Mouse (Mus musculus) G1E (cell line): ENCODE measurements around the gene Il11ra1. TPM values are rescaled to one million over a fixed set of nuclear protein-coding genes. Genes with fewer than 3 reads are reported as not detected.

ENCODE experiments used
- ATAC-seq: 2 replicates; pipeline ENCODE4 v1.8.0; 2016; ENCODE audit warnings: mild to moderate bottlenecking; ENCODE audit not compliant: insufficient number of reproducible peaks, poor library complexity, low FRiP score, severe bottlenecking; ENCODE audit errors: extremely low read depth
- DNase-seq: peaks from one replicate; pipeline ENCODE4 v3.0.0; 2012; ENCODE audit warnings: low spot score
- H3K27me3 ChIP-seq: 2 replicates; pipeline ENCODE4 v1.6.1; 2012; ENCODE audit warnings: mild to moderate bottlenecking, low read length, inconsistent platforms; ENCODE audit not compliant: insufficient read depth
- H3K36me3 ChIP-seq: replicated peaks from 2 replicates; pipeline ENCODE3; 2012; ENCODE audit warnings: mild to moderate bottlenecking, inconsistent platforms
- H3K4me1 ChIP-seq: 2 replicates; pipeline ENCODE4 v1.6.1; 2012; ENCODE audit warnings: low read depth, low read length, inconsistent platforms, mixed read lengths; ENCODE audit not compliant: insufficient read depth
- H3K4me3 ChIP-seq: 2 replicates; pipeline ENCODE4 v1.5.1; 2012; ENCODE audit warnings: low read depth, mild to moderate bottlenecking, inconsistent platforms, low read length, moderate library complexity, mixed read lengths
- H3K9me3 ChIP-seq: replicated peaks from 2 replicates; pipeline ENCODE4 v1.6.1; 2012; ENCODE audit warnings: inconsistent platforms
- CTCF ChIP-seq: IDR thresholded peaks from 2 replicates; pipeline ENCODE4 v1.5.1; 2012; ENCODE audit warnings: low read depth, low read length, inconsistent platforms, mixed read lengths
- GATA1 ChIP-seq: IDR thresholded peaks from 2 replicates; pipeline ENCODE4 v1.6.1; 2012; ENCODE audit warnings: borderline replicate concordance, low read length, inconsistent platforms, mixed read lengths
- GATA2 ChIP-seq: IDR thresholded peaks from 2 replicates; pipeline ENCODE4 v1.6.1; 2012; ENCODE audit warnings: low read depth, low read length, inconsistent platforms, borderline replicate concordance
- POLR2AphosphoS5 ChIP-seq: IDR thresholded peaks from 2 replicates; pipeline ENCODE4 v1.6.1; 2012; ENCODE audit warnings: low read depth, low read length, inconsistent platforms; ENCODE audit not compliant: insufficient replicate concordance
- TAL1 ChIP-seq: conservative IDR thresholded peaks from 2 replicates; pipeline ENCODE4 v1.6.1; 2012; ENCODE audit warnings: low read depth, low read length, inconsistent platforms, mixed read lengths
- polyA plus RNA-seq: library from polyadenylated mRNA; stranded (reverse); fragments of >175 nt; gene quantifications from 2 replicates; pipeline ENCODE4 v1.2.3, GENCODE M21; 2012
- total RNA-seq, 2 experiments: library from RNA; stranded (forward) in 1 of 2; stranded (reverse) in 1 of 2; fragments of 200-1000 nt in 1 of 2; fragments of >200 nt in 1 of 2; fragmentation: Nextera tagmentation in 1 of 2; gene quantifications; 2 replicates each; pipeline ENCODE4 v1.2.3; 2014 to 2017

Il11ra1 gene
- total and polyA plus RNA-seq, 3 experiments, result 3.4 to 18.5 (median 4.6) TPM

DNA sequence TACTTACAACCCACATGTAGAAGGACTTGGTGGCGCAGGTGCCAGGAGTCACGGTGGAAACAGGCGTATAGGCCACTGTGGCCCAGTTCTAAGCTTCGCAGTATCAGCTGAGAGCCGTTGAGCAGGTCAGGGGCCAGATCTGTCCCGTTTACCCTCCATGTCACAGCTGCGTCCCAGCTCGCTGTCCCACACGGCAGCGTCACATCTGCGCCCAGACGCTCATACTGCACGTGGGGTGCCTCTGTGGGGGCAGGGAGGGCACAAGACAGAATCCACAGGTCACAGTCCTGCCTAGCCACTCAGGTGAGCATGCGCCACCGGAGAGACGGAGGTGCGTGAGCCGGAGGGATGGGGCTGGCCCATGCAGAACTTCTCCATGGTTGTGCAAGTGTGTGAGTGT, 29.0 kb upstream of the Il11ra1 start:
- Histone ChIP-seq H3K4me3 (no peak overlapping the region), H3K36me3 (no peaks in the 10 kb centered on the region), H3K4me1 (no peaks in the 10 kb centered on the region), H3K9me3 (no peaks in the 10 kb centered on the region), H3K27me3 (peaks cover 14% of the 10 kb centered on the region)
- ATAC-seq (no peak), DNase-seq (no peak)
- TF ChIP-seq GATA2, result no peak
- no peak for TF ChIP-seq POLR2AphosphoS5
- no peak for TF ChIP-seq GATA1
- no peak for TF ChIP-seq TAL1
- TF ChIP-seq CTCF, result no peak

DNA sequence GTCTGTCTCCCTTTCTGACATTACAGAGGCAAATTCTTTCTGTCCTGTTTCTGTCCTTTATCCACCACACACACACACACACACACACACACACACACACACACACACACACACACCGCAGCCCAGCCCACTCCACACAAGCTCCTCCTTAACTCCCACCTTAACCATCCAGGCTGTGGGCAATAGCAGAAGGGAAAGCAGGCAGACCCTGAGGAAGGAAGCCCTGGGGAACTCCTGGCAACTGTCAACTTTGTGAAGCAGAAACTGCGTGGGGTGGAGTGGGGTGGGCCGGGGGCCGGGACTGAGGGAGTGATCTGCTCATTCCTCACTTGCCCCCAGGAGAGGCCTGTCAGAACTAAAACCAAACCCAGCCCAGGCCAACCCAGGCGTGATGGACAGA, 28.3 kb upstream of the Il11ra1 start:
- peaks cover 13% of the 10 kb centered on the region for H3K27me3 ChIP-seq
- H3K9me3 ChIP-seq, result no peaks in the 10 kb centered on the region
- no peaks in the 10 kb centered on the region for H3K4me1 ChIP-seq
- ATAC-seq (no peak), DNase-seq (no peak)
- no peaks in the 10 kb centered on the region for H3K36me3 ChIP-seq
- H3K4me3 ChIP-seq, result no peak overlapping the region
- TF ChIP-seq CTCF, result no peak
- TF ChIP-seq TAL1, result no peak
- TF ChIP-seq POLR2AphosphoS5, result no peak
- no peak for TF ChIP-seq GATA2
- TF ChIP-seq GATA1, result no peak

DNA sequence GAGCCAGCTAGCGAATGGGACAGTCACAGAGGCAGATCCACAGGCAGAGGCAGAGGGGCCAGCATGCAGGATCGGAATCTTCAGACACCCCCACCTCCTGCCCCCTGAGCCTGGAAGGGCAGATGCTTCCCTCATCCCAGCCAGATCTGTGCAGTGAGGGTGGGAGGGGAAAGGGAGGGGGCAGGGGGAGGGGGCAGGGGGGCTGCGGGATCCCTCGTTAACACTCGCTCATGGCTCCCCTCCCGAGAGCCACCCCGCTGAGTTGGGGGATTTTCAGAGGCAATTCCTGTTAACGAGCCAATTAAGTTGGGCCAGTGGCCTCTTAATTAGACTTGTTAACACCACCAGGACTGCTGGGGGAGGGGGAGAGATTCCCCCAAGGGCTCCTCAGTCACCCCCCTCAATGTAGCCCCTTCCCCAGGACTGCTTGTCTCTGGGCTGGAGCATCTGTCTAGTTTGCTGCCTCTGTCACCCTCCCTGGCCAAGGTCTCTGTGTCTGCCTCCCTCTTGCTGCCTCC, 27.8 kb upstream of the Il11ra1 start:
- H3K36me3 ChIP-seq, result no peaks in the 10 kb centered on the region
- no peaks in the 10 kb centered on the region for H3K4me1 ChIP-seq
- peaks cover 12% of the 10 kb centered on the region for H3K27me3 ChIP-seq
- ATAC-seq (no peak), DNase-seq (no peak)
- TF ChIP-seq TAL1 (no peak), GATA1 (no peak), POLR2AphosphoS5 (no peak), CTCF (no peak), GATA2 (no peak)
- no peak overlapping the region for H3K4me3 ChIP-seq
- H3K9me3 ChIP-seq, result no peaks in the 10 kb centered on the region

DNA sequence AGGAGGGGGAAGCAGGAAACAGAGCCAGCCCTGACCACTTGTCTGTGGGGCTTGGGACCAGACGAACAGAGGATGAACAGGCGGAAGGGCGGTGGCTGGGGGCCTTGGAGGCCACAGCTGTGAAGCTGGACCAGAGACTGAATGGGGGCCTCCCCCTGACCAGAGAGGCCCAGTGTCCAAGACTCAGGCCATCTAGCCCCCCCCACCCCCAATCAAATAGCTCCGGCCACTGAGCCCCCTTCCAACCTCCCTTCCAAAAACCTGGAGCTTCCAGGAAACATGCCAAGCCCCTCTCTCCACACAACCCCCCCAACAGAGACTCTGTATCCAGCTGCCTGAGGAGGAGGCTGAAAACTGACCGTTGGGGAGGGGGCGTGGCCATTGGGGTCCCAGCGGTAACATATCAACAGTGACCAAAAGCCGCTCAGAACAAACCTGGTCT, 27.2 kb upstream of the Il11ra1 start:
- no peak for TF ChIP-seq GATA2
- no peak for TF ChIP-seq CTCF
- TF ChIP-seq GATA1, result no peak
- TF ChIP-seq TAL1, result no peak
- no peak for TF ChIP-seq POLR2AphosphoS5
- H3K9me3 ChIP-seq, result no peaks in the 10 kb centered on the region
- no peaks in the 10 kb centered on the region for H3K36me3 ChIP-seq
- H3K4me1 ChIP-seq, result no peaks in the 10 kb centered on the region
- H3K4me3 ChIP-seq, result no peak overlapping the region
- peaks cover 17% of the 10 kb centered on the region for H3K27me3 ChIP-seq
- no peak for ATAC-seq
- no peak for DNase-seq

DNA sequence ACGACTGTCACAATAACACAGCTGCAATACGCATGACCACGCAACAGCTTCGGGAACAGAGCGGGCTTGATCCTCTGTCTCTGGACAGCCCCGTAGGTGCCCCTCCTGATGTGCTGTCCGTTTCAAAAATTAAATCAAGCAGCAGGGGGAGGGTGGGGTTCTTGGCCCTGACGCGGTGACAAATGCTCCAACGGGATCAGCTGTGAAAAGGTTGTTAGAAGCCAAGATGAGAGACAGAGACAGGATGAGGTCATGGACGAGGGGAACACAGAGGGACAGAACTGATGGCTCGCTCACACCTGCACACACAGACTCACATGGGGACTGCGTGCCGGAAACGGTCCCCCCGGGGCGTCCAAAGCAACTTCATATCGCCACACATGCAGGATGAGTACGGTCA, 26.6 kb upstream of the Il11ra1 start:
- Histone ChIP-seq H3K36me3 (no peaks in the 10 kb centered on the region), H3K4me3 (no peak overlapping the region), H3K4me1 (no peaks in the 10 kb centered on the region), H3K27me3 (peaks cover 17% of the 10 kb centered on the region), H3K9me3 (no peaks in the 10 kb centered on the region)
- no peak for DNase-seq
- ATAC-seq, result no peak
- TF ChIP-seq CTCF (no peak), POLR2AphosphoS5 (no peak), GATA1 (no peak), GATA2 (no peak), TAL1 (no peak)

DNA sequence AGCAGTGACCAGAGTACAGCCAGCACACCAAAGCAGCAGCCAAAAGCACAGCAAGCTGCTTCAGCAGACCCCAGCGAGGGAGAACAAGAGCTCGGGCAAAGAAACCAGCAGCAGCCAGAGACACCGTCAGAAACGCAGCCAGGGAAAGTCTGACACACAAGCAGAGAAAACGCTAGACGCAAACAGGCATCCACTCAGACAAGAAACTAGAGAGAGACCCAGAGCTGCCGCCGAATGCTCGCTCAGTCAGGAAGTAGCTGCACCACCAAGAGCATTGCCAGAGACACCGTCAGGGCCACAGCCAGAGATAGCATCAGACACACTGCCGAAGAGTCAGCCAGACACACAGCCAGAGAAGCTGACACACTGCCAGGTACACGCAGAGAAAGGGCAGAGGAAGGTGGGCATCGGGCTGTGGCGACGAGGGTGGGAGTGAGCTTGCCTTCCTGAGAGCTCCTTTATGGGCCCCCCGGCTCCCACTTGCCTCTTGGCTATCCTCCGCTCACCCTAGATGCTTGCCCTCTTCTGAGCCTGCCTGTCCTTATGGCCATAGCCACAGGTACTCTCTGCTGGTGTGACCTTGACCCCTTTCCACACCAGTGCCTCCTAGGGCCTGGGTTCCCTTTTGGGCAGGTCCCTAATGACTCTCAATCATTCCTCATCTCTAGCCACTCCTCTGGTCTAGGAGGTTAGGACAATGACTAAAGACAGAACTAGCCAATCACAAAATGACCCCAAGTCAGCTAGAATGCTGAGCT, 23.4 kb upstream of the Il11ra1 start:
- peaks cover 13% of the 10 kb centered on the region for H3K27me3 ChIP-seq
- H3K4me3 ChIP-seq, result no peak overlapping the region
- no peak for ATAC-seq
- DNase-seq, result no peak
- H3K9me3 ChIP-seq, result no peaks in the 10 kb centered on the region
- TF ChIP-seq CTCF (no peak), TAL1 (no peak), POLR2AphosphoS5 (no peak), GATA1 (no peak), GATA2 (no peak)
- H3K36me3 ChIP-seq, result no peaks in the 10 kb centered on the region
- no peaks in the 10 kb centered on the region for H3K4me1 ChIP-seq
